Mouse (Mus musculus): ENCODE data around the gene Dtx1. TPM values are rescaled to one million over a fixed set of nuclear protein-coding genes. Genes with fewer than 3 reads are reported as not detected.

Dtx1 gene
- total and polyA plus RNA-seq, 3 experiments, result 0.12 to 0.63 TPM; not detected in 1

DNA sequence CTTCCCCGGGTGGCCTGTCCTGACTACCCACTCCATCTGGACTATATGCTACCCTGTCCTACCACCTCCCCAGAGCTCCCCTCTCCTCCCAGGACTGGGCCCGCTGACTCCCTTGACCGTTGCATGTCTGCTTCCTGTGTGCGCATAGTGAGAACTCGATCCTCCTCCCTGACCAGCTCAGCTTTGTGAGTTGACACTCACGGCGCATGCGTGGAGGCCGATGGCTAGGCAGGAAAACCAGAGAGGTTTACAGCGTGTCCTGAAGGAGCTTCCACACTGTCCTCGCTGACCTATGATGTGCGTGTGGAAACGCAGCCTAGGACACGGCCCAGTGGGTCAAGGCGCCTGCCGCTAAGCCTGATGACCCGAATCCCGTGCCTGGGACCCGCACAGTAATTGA lies 19.7 kb downstream of the Dtx1 start:
- DNase-seq (ENCODE audit: low read depth, low spot score), result no peak
- TF ChIP-seq ELF1 (IDR thresholded peaks at IDR 0.05; ENCODE audit: low read depth, low read length) (no peak), ZNF384 (IDR thresholded peaks at IDR 0.05; ENCODE audit: low read depth, low read length) (no peak), JUND (IDR thresholded peaks at IDR 0.05; ENCODE audit: low read depth, low read length) (no peak)
- Histone ChIP-seq H3K4me1 (ENCODE audit: control insufficient read depth in 1 of 2, insufficient read depth in 2 of 2, low read length in 2 of 2) (no peaks in the 10 kb centered on the region), H3K9ac (ENCODE audit: control insufficient read depth, low read depth, low read length, poor library complexity, severe bottlenecking) (no peak overlapping the region), H3K79me2 (ENCODE audit: control insufficient read depth, insufficient read depth, low read length, poor library complexity) (no peaks in the 10 kb centered on the region), H3K4me3 (ENCODE audit: control insufficient read depth in 1 of 2, insufficient read depth in 1 of 2, low read depth in 2 of 2, low read length in 2 of 2) (no peak overlapping the region), H3K36me3 (ENCODE audit: control insufficient read depth in 1 of 2, insufficient read depth in 2 of 2, low read length in 2 of 2) (no peaks in the 10 kb centered on the region), H3K27me3 (ENCODE audit: control insufficient read depth in 1 of 2, insufficient read depth in 2 of 2, low read length in 2 of 2) (no peaks in the 10 kb centered on the region), H3K27ac (ENCODE audit: control insufficient read depth, low read depth, low read length) (no peak overlapping the region), H3K9me3 (replicated peaks; ENCODE audit: insufficient read depth, low read length) (no peaks in the 10 kb centered on the region)

DNA sequence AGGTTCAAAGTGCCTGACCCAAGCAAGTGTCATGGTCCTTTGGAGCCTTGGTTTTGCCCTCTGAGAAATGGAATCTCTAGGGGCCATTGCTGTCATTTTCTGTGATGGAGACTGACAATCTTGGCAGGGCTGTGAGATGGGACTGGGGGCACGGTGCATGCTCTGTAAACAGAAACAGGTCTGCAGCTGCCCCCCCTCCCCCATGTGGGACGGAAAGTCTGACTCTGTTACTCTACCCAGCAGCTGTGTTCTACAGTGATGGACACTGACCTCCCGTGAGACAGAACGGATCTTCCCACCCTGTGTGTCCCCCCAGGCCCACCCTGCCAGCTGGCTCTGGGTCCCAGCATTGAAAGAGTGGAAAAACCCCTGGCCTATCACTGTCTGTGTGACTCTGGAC lies 21.3 kb downstream of the Dtx1 start:
- DNase-seq (ENCODE audit: low read depth, low spot score), result no peak
- no peaks in the 10 kb centered on the region for H3K9me3 ChIP-seq (replicated peaks; ENCODE audit: insufficient read depth, low read length)
- H3K4me1 ChIP-seq (ENCODE audit: control insufficient read depth in 1 of 2, insufficient read depth in 2 of 2, low read length in 2 of 2), result no peaks in the 10 kb centered on the region
- no peaks in the 10 kb centered on the region for H3K36me3 ChIP-seq (ENCODE audit: control insufficient read depth in 1 of 2, insufficient read depth in 2 of 2, low read length in 2 of 2)
- no peaks in the 10 kb centered on the region for H3K79me2 ChIP-seq (ENCODE audit: control insufficient read depth, insufficient read depth, low read length, poor library complexity)
- H3K4me3 ChIP-seq (ENCODE audit: control insufficient read depth in 1 of 2, insufficient read depth in 1 of 2, low read depth in 2 of 2, low read length in 2 of 2), result no peak overlapping the region
- H3K9ac ChIP-seq (ENCODE audit: control insufficient read depth, low read depth, low read length, poor library complexity, severe bottlenecking), result no peak overlapping the region
- H3K27ac ChIP-seq (ENCODE audit: control insufficient read depth, low read depth, low read length), result no peak overlapping the region
- no peaks in the 10 kb centered on the region for H3K27me3 ChIP-seq (ENCODE audit: control insufficient read depth in 1 of 2, insufficient read depth in 2 of 2, low read length in 2 of 2)
- TF ChIP-seq ZMIZ1 (IDR thresholded peaks at IDR 0.05; ENCODE audit: low read depth, low read length), result no peak
- TF ChIP-seq GATA1 (IDR thresholded peaks at IDR 0.05; ENCODE audit: low read depth, low read length), result no peak
- no peak for TF ChIP-seq POLR2AphosphoS5 (IDR thresholded peaks at IDR 0.05; ENCODE audit: borderline replicate concordance, low read depth, low read length)
- TF ChIP-seq E2F4 (IDR thresholded peaks at IDR 0.05; ENCODE audit: borderline replicate concordance, low read depth, low read length), result no peak
- TF ChIP-seq NRF1 (IDR thresholded peaks at IDR 0.05; ENCODE audit: insufficient read depth, low read depth, low read length, poor library complexity, severe bottlenecking), result no peak
- no peak for TF ChIP-seq NELFE (IDR thresholded peaks at IDR 0.05; ENCODE audit: low read depth, low read length)
- TF ChIP-seq CHD2 (IDR thresholded peaks at IDR 0.05; ENCODE audit: low read length), result no peak

DNA sequence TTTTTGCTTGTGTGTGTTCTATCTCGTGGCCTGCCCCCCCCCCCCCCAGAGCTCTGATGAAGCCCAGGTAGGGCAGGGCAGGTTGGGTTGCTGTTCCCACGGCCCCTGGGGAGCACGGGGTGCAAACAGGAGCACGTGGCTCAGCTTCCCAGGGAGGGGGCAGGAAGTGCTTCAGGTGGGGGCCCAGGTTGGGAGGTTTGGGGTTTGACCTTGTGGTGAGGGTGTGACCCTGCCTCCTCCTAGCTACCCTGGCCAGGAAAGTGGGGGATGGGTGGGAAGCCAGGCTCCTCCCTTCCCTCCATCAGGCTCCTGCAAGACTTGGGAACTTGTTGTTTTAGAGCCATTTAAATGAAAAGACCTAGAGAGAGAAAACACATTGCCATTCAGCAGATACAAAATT lies 23.3 kb downstream of the Dtx1 start:
- no peak overlapping the region for H3K9ac ChIP-seq (ENCODE audit: control insufficient read depth, low read depth, low read length, poor library complexity, severe bottlenecking)
- H3K27ac ChIP-seq (ENCODE audit: control insufficient read depth, low read depth, low read length), result no peak overlapping the region
- no peak for TF ChIP-seq MXI1 (IDR thresholded peaks at IDR 0.05; ENCODE audit: low read depth, low read length)
- no peak for TF ChIP-seq TBP (IDR thresholded peaks at IDR 0.05; ENCODE audit: low read depth, low read length)
- TF ChIP-seq UBTF (IDR thresholded peaks at IDR 0.05; ENCODE audit: borderline replicate concordance, insufficient read depth, low read depth, low read length), result no peak
- no peak for TF ChIP-seq ELF1 (IDR thresholded peaks at IDR 0.05; ENCODE audit: low read depth, low read length)
- TF ChIP-seq BHLHE40 (IDR thresholded peaks at IDR 0.05; ENCODE audit: borderline replicate concordance, low read depth, low read length), result no peak
- no peak for TF ChIP-seq ZC3H11A (IDR thresholded peaks at IDR 0.05; ENCODE audit: low read depth, low read length)
- TF ChIP-seq E2F4 (IDR thresholded peaks at IDR 0.05; ENCODE audit: borderline replicate concordance, low read depth, low read length), result no peak
- H3K79me2 ChIP-seq (ENCODE audit: control insufficient read depth, insufficient read depth, low read length, poor library complexity), result no peaks in the 10 kb centered on the region
- H3K4me1 ChIP-seq (ENCODE audit: control insufficient read depth in 1 of 2, insufficient read depth in 2 of 2, low read length in 2 of 2), result no peaks in the 10 kb centered on the region
- no peak for DNase-seq (ENCODE audit: low read depth, low spot score)
- H3K4me3 ChIP-seq (ENCODE audit: control insufficient read depth in 1 of 2, insufficient read depth in 1 of 2, low read depth in 2 of 2, low read length in 2 of 2), result no peak overlapping the region
- no peaks in the 10 kb centered on the region for H3K27me3 ChIP-seq (ENCODE audit: control insufficient read depth in 1 of 2, insufficient read depth in 2 of 2, low read length in 2 of 2)
- H3K9me3 ChIP-seq (replicated peaks; ENCODE audit: insufficient read depth, low read length), result no peaks in the 10 kb centered on the region
- no peaks in the 10 kb centered on the region for H3K36me3 ChIP-seq (ENCODE audit: control insufficient read depth in 1 of 2, insufficient read depth in 2 of 2, low read length in 2 of 2)

All from MEL (cell line).